Mouse (Mus musculus) erythroblast, adult 5-6 weeks (primary cell): ENCODE measurements around the gene Bend5. TPM values are rescaled to one million over a fixed set of nuclear protein-coding genes. Genes with fewer than 3 reads are reported as not detected.

Experiments
- ATAC-seq: replicated peaks from 2 replicates; pipeline ENCODE4 v1.8.0; 2016; ENCODE audit warnings: moderate number of reproducible peaks, mild to moderate bottlenecking, moderate TSS enrichment, inconsistent platforms; ENCODE audit not compliant: poor library complexity, low FRiP score, severe bottlenecking
- total RNA-seq, 2 experiments: library from RNA; stranded (forward) in 1 of 2; stranded (reverse) in 1 of 2; fragments of 150-400 nt in 1 of 2; fragments of 200-764, 138-1000 nt in 1 of 2; gene quantifications; 2 replicates each; pipeline versions ENCODE4 v1.2.3 to v1.2.4; 2015 to 2017; ENCODE audit warnings: low replicate concordance in 2 of 2

Gene Bend5
- total RNA-seq, 2 experiments from 2014 or later = 0.94 TPM; not detected in 1

GRCm38 (mm10) chr4:111432417-111432816, 17.6 kb downstream of the Bend5 start:
- no peak for ATAC-seq

GRCm38 (mm10) chr4:111441709-111442108, 26.9 kb downstream of the Bend5 start:
- no peak for ATAC-seq

GRCm38 (mm10) chr4:111442435-111443238, 27.8 kb downstream of the Bend5 start:
- no peak for ATAC-seq

- ATAC-seq = no peak
These were observed 29.3 kb downstream of the Bend5 start for GRCm38 (mm10) chr4:111443906-111444615.

- ATAC-seq = no peak
These were observed 29.9 kb downstream of the Bend5 start for GRCm38 (mm10) chr4:111444616-111445160.

GRCm38 (mm10) chr4:111447918-111448317, 33.1 kb downstream of the Bend5 start:
- ATAC-seq = no peak

GRCm38 (mm10) chr4:111448586-111448985, 33.8 kb downstream of the Bend5 start:
- no peak for ATAC-seq

GRCm38 (mm10) chr4:111449442-111450199, 34.8 kb downstream of the Bend5 start:
- no peak for ATAC-seq

GRCm38 (mm10) chr4:111451283-111451918, 36.6 kb downstream of the Bend5 start:
- ATAC-seq = no peak

GRCm38 (mm10) chr4:111452192-111452591, 37.4 kb downstream of the Bend5 start:
- ATAC-seq = no peak

GRCm38 (mm10) chr4:111453275-111453674, 38.5 kb downstream of the Bend5 start:
- no peak for ATAC-seq

GRCm38 (mm10) chr4:111455621-111456020, 40.8 kb downstream of the Bend5 start:
- no peak for ATAC-seq

GRCm38 (mm10) chr4:111457568-111457967, 42.8 kb downstream of the Bend5 start:
- no peak for ATAC-seq

- no peak for ATAC-seq
These were observed 52.5 kb downstream of the Bend5 start for GRCm38 (mm10) chr4:111467293-111467773.

GRCm38 (mm10) chr4:111467796-111468195, 53.0 kb downstream of the Bend5 start:
- ATAC-seq = no peak

- no peak for ATAC-seq
These were observed 55.0 kb downstream of the Bend5 start for GRCm38 (mm10) chr4:111469847-111470246.

GRCm38 (mm10) chr4:111471726-111472125, 56.9 kb downstream of the Bend5 start:
- no peak for ATAC-seq

- no peak for ATAC-seq
These were observed 57.7 kb downstream of the Bend5 start for GRCm38 (mm10) chr4:111472511-111472910.

- ATAC-seq = no peak
These were observed 58.2 kb downstream of the Bend5 start for GRCm38 (mm10) chr4:111473014-111473413.
